8 mouse cellular contexts compared by ENCODE assay signal in genomic region chr1:119456671-119457527, GRCm38 (mm10). TPM values are rescaled to one million over a fixed set of nuclear protein-coding genes. Genes with fewer than 3 reads are reported as not detected.
DNase-seq lines count a peak whose midpoint lies in the region; ATAC-seq and TF ChIP-seq lines count a peak whose summit lies in the region.

No protein-coding gene starts in this region.

- H3K9ac ChIP-seq in hindbrain, embryonic 12.5 days, result no peak overlapping the region
- H3K9ac ChIP-seq in hindbrain, embryonic 11.5 days (ENCODE audit: low read depth, low read length), result no peak overlapping the region
- H3K9ac ChIP-seq in intestine, postnatal 0 days (ENCODE audit: low read depth, low read length), result no peak overlapping the region

- H3K27ac ChIP-seq in hindbrain, embryonic 12.5 days, result no peak overlapping the region
- no peak overlapping the region for H3K27ac ChIP-seq in hindbrain, embryonic 11.5 days (ENCODE audit: low read depth, low read length)
- H3K27ac ChIP-seq in intestine, postnatal 0 days (ENCODE audit: low read depth, low read length), result no peak overlapping the region
- no peak overlapping the region for H3K27ac ChIP-seq in left cerebral cortex, adult 2 months

- no peaks in the 10 kb centered on the region for H3K4me1 ChIP-seq in hindbrain, embryonic 12.5 days
- H3K4me1 ChIP-seq in hindbrain, embryonic 11.5 days (replicated peaks; ENCODE audit: control insufficient read depth, insufficient read depth, low read length), result no peaks in the 10 kb centered on the region
- H3K4me1 ChIP-seq in intestine, postnatal 0 days (replicated peaks; ENCODE audit: control insufficient read depth, insufficient read depth, low read length), result no peaks in the 10 kb centered on the region

- ATAC-seq in hindbrain, embryonic 12.5 days (ENCODE audit: low FRiP score), result 0 out of 2 replicates have a peak, but pooled peaks have one; percentile 31
- no peak for ATAC-seq in hindbrain, embryonic 11.5 days (ENCODE audit: low FRiP score)
- ATAC-seq in intestine, postnatal 0 days, result peak; percentile 20; the same call in 1 of the 2 replicates
- peak; percentile 47 for ATAC-seq in megakaryocyte progenitor cell, adult 5-6 weeks (replicated peaks; ENCODE audit: poor library complexity)
- ATAC-seq in erythroid progenitor cell, adult 5-6 weeks (replicated peaks; ENCODE audit: low FRiP score, poor library complexity, severe bottlenecking), result no peak

- no peak overlapping the region for H3K4me3 ChIP-seq in hindbrain, embryonic 12.5 days
- no peak overlapping the region for H3K4me3 ChIP-seq in hindbrain, embryonic 11.5 days (ENCODE audit: low read depth, low read length)
- peak overlapping the region; percentile 17; the same call in 1 of the 2 replicates for H3K4me3 ChIP-seq in intestine, postnatal 0 days (ENCODE audit: low read depth, low read length)
- no peak overlapping the region for H3K4me3 ChIP-seq in left cerebral cortex, adult 2 months

- TF ChIP-seq CTCF in intestine, postnatal 0 days (IDR thresholded peaks at IDR 0.05; ENCODE audit: low read depth), result no peak
- TF ChIP-seq CTCF in left cerebral cortex, adult 2 months (IDR thresholded peaks at IDR 0.05), result no peak

- H3K9me3 ChIP-seq in hindbrain, embryonic 12.5 days (replicated peaks), result no peaks in the 10 kb centered on the region
- H3K9me3 ChIP-seq in hindbrain, embryonic 11.5 days (ENCODE audit: control insufficient read depth, low read length), result no peaks in the 10 kb centered on the region
- H3K9me3 ChIP-seq in intestine, postnatal 0 days (ENCODE audit: control insufficient read depth), result no peaks in the 10 kb centered on the region

- H3K27me3 ChIP-seq in hindbrain, embryonic 12.5 days, result peaks cover 4% of the 10 kb centered on the region; the same call in 1 of the 2 replicates
- H3K27me3 ChIP-seq in hindbrain, embryonic 11.5 days (ENCODE audit: control insufficient read depth, insufficient read depth, low read length), result no peaks in the 10 kb centered on the region
- H3K27me3 ChIP-seq in intestine, postnatal 0 days (replicated peaks; ENCODE audit: control insufficient read depth, insufficient read depth, low read length), result no peaks in the 10 kb centered on the region

- H3K4me2 ChIP-seq in hindbrain, embryonic 12.5 days (replicated peaks), result no peak overlapping the region
- no peak overlapping the region for H3K4me2 ChIP-seq in hindbrain, embryonic 11.5 days (replicated peaks; ENCODE audit: low read depth, low read length)
- H3K4me2 ChIP-seq in intestine, postnatal 0 days (replicated peaks; ENCODE audit: low read depth), result peak overlapping the region; percentile 53

- WGBS in hindbrain, embryonic 12.5 days, result 62% methylated on average over 19 of the region's 19 CpGs
- 57% methylated on average over 19 of the region's 19 CpGs for WGBS in hindbrain, embryonic 11.5 days
- WGBS in intestine, postnatal 0 days, result 26% methylated on average over 19 of the region's 19 CpGs

- no peaks in the 10 kb centered on the region for H3K36me3 ChIP-seq in hindbrain, embryonic 12.5 days
- no peaks in the 10 kb centered on the region for H3K36me3 ChIP-seq in hindbrain, embryonic 11.5 days (ENCODE audit: control insufficient read depth, insufficient read depth, low read length)
- no peaks in the 10 kb centered on the region for H3K36me3 ChIP-seq in intestine, postnatal 0 days (ENCODE audit: control insufficient read depth, insufficient read depth)

- DNase-seq in hindbrain, embryonic 11.5 days (ENCODE audit: low spot score), result no peak
- DNase-seq in brain, adult 2 months (ENCODE audit: low read depth, low spot score), result peak; percentile 36
- DNase-seq in frontal cortex, postnatal 10 days (ENCODE audit: low spot score in 2 of 2), result no peak
- no peak for DNase-seq in left cerebral cortex, adult 2 months (ENCODE audit: extremely low spot score in 1 of 2, low spot score in 2 of 2)

- intact Hi-C loops in left cerebral cortex, adult 2 months (cut with DNase I), result loop anchor here (5.0 kb wide), 5 partner anchors 70 to 555 kb away; partner anchors contain the start of gene Tmem185b

RNA-seq across cellular contexts. Expression of gene Inhbb, which starts 34.9 kb away (rescaled TPM):
- polyA plus RNA-seq in hindbrain, embryonic 12.5 days (2016; fragmentation: Nextera tagmentation; extraction: Ambion mirVana), result 2.1 TPM in 2 replicates
- polyA plus RNA-seq in hindbrain, embryonic 11.5 days (2014; fragmentation: Nextera tagmentation; extraction: Ambion mirVana), result 0.32 and 1.0 TPM in 2 replicates
- polyA plus RNA-seq in intestine, postnatal 0 days (2015; fragmentation: Nextera tagmentation; extraction: Ambion mirVana), result 0.20 and 0.42 TPM in 2 replicates
- not detected in 2 replicates for total RNA-seq in megakaryocyte progenitor cell, adult 5-6 weeks (2015)
- not detected in 2 replicates for total RNA-seq in megakaryocyte progenitor cell, adult 5-6 weeks (2017)
- total RNA-seq in erythroid progenitor cell, adult 5-6 weeks (2015; ENCODE audit: low replicate concordance), result not detected in 2 replicates
- not detected in 2 replicates for total RNA-seq in erythroid progenitor cell, adult 5-6 weeks (2017; ENCODE audit: low replicate concordance)
- total RNA-seq in left cerebral cortex, adult 2 months (2021), result 1 to 10 TPM; 4.7 to 5.2 TPM

RNA-seq across cellular contexts. Expression of gene Ralb, which starts 47.7 kb away (rescaled TPM):
- polyA plus RNA-seq in hindbrain, embryonic 12.5 days (2016; fragmentation: Nextera tagmentation; extraction: Ambion mirVana), result 97.7 and 99.9 TPM in 2 replicates
- polyA plus RNA-seq in hindbrain, embryonic 11.5 days (2014; fragmentation: Nextera tagmentation; extraction: Ambion mirVana), result 70.5 and 75.3 TPM in 2 replicates
- 145 and 152 TPM in 2 replicates for polyA plus RNA-seq in intestine, postnatal 0 days (2015; fragmentation: Nextera tagmentation; extraction: Ambion mirVana)
- 10.4 and 12.1 TPM in 2 replicates for total RNA-seq in megakaryocyte progenitor cell, adult 5-6 weeks (2015)
- total RNA-seq in megakaryocyte progenitor cell, adult 5-6 weeks (2017), result 23.6 and 24.3 TPM in 2 replicates
- total RNA-seq in erythroid progenitor cell, adult 5-6 weeks (2015; ENCODE audit: low replicate concordance), result 4.3 and 10.1 TPM in 2 replicates
- 2.2 and 7.1 TPM in 2 replicates for total RNA-seq in erythroid progenitor cell, adult 5-6 weeks (2017; ENCODE audit: low replicate concordance)
- 10 to 100 TPM; 21.1 to 25.9 TPM for total RNA-seq in left cerebral cortex, adult 2 months (2021)

Comparison
In these comparisons a context has a peak if more than half of its experiments do, and no peak if none do; other contexts are left out.
1. ATAC-seq: peak in hindbrain, embryonic 12.5 days (single experiment), intestine, postnatal 0 days (single experiment) and megakaryocyte progenitor cell, adult 5-6 weeks (single experiment); none in hindbrain, embryonic 11.5 days (single experiment) and erythroid progenitor cell, adult 5-6 weeks (single experiment).
2. RNA of gene Inhbb, which starts 34.9 kb away (total RNA-seq): 4.7 to 5.2 TPM in left cerebral cortex, adult 2 months; not detected in megakaryocyte progenitor cell, adult 5-6 weeks and not detected in erythroid progenitor cell, adult 5-6 weeks; every median in the first group is over 4 times any median in the second.